Mouse (Mus musculus) midbrain, embryonic 12.5 days (tissue): ENCODE measurements around the gene Irak2. TPM values are rescaled to one million over a fixed set of nuclear protein-coding genes. Genes with fewer than 3 reads are reported as not detected.

ENCODE experiments used
- ATAC-seq: fragments of 200-750 bp; cut with Nextera tagmentation; 2 replicates; pipeline ENCODE4 v1.8.0; 2017; ENCODE audit warnings: low read depth, moderate TSS enrichment, moderate library complexity; ENCODE audit not compliant: low FRiP score
- H3K27ac ChIP-seq: fragments of 300-500 bp; sonication (generic); replicated peaks from 2 replicates; pipeline ENCODE4 v1.5.1; 2016; ENCODE audit warnings: mild to moderate bottlenecking
- H3K27me3 ChIP-seq: fragments of 300-500 bp; sonication (generic); 2 replicates; pipeline ENCODE4 v1.6.1; 2016; ENCODE audit warnings: mild to moderate bottlenecking
- H3K36me3 ChIP-seq: fragments of 300-500 bp; sonication (generic); 2 replicates; pipeline ENCODE4 v1.6.1; 2016
- H3K4me1 ChIP-seq: fragments of 300-500 bp; sonication (generic); 2 replicates; pipeline ENCODE4 v1.6.1; 2016
- H3K4me2 ChIP-seq: fragments of 300-500 bp; sonication (generic); replicated peaks from 2 replicates; pipeline ENCODE4 v1.6.1; 2016; ENCODE audit warnings: mild to moderate bottlenecking, moderate library complexity
- H3K4me3 ChIP-seq: fragments of 300-500 bp; sonication (generic); 2 replicates; pipeline ENCODE4 v1.5.1; 2016; ENCODE audit warnings: mild to moderate bottlenecking
- H3K9ac ChIP-seq: fragments of 300-500 bp; sonication (generic); replicated peaks from 2 replicates; pipeline ENCODE4 v1.6.1; 2016; ENCODE audit warnings: mild to moderate bottlenecking, moderate library complexity
- H3K9me3 ChIP-seq: fragments of 300-500 bp; sonication (generic); 2 replicates; pipeline ENCODE4 v1.6.1; 2016; ENCODE audit warnings: mild to moderate bottlenecking
- WGBS: fragments of 180-500 bp; shearing (Covaris S2); methylation state at CpG from one replicate; pipeline ENCODE4 v1.1.7; 2016; 5-methylcytosine and 5-hydroxymethylcytosine counted together
- polyA plus RNA-seq: library from polyadenylated mRNA; unstranded; fragments of >200 nt; fragmentation: Nextera tagmentation; extraction: Ambion mirVana; gene quantifications from 2 replicates; pipeline ENCODE4 v1.2.1, GENCODE M21; 2016

The Irak2 gene
- polyA plus RNA-seq, 1 experiment from 2014 or later: 2.3 TPM

GRCm38 (mm10) chr6:113612258-113612969, 25.9 kb upstream of the Irak2 start:
- no peak overlapping the region for H3K4me3 ChIP-seq
- H3K27ac ChIP-seq: no peak overlapping the region
- ATAC-seq: no peak
- H3K27me3 ChIP-seq: no peaks in the 10 kb centered on the region
- no peaks in the 10 kb centered on the region for H3K9me3 ChIP-seq
- 93% methylated on average over 8 of the region's 8 CpGs for WGBS
- peaks cover 49% of the 10 kb centered on the region for H3K36me3 ChIP-seq
- no peak overlapping the region for H3K9ac ChIP-seq
- H3K4me2 ChIP-seq: no peak overlapping the region
- no peaks in the 10 kb centered on the region for H3K4me1 ChIP-seq

DNA sequence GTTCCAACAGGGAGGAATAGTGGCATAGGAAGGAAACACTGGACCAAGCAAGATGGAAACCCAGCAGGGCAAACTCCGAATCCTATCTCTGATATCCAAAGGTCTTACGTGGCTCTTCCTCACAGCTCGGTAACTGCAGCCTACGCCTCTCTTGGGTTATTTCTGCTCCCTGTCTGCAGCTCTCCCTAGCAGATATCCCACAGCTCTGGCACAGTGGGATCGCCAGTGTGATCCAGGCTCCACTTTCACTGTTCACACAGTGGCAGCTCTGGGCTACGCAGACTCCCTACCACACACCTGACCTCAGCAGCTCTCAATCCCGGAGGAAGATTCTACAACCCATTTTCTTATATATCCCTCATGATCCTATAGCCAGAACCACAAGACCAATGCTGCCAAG, 24.1 kb upstream of the Irak2 start:
- H3K27ac ChIP-seq: no peak overlapping the region
- peaks cover 55% of the 10 kb centered on the region for H3K36me3 ChIP-seq
- no peaks in the 10 kb centered on the region for H3K4me1 ChIP-seq
- 99% methylated on average over 7 of the region's 7 CpGs for WGBS
- H3K9ac ChIP-seq: no peak overlapping the region
- H3K9me3 ChIP-seq: no peaks in the 10 kb centered on the region
- H3K4me2 ChIP-seq: no peak overlapping the region
- H3K27me3 ChIP-seq: no peaks in the 10 kb centered on the region
- no peak overlapping the region for H3K4me3 ChIP-seq
- ATAC-seq: no peak

DNA sequence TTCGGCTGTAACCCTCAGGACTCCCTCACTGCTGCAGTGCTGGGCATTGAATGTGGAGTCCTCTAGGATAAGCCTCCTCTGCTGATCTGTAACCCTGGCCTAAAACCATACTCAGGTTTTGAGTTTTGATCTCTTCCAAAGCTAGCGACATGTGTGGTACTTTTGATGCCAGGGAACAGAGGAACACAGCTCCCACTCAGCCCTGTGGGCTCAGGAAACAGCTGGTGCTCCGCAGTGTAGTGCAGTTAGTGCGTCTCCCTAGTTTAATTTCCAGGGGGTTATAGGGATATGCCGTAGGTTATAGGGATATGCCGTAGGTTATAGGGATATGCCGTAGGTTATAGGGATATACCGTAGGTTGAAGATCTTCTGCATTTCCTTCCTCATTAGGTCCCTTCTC, 23.3 kb upstream of the Irak2 start:
- no peaks in the 10 kb centered on the region for H3K9me3 ChIP-seq
- no peaks in the 10 kb centered on the region for H3K27me3 ChIP-seq
- WGBS: 97% methylated on average over 8 of the region's 8 CpGs
- no peak overlapping the region for H3K9ac ChIP-seq
- H3K27ac ChIP-seq: no peak overlapping the region
- H3K4me2 ChIP-seq: no peak overlapping the region
- no peak for ATAC-seq
- no peaks in the 10 kb centered on the region for H3K4me1 ChIP-seq
- peaks cover 55% of the 10 kb centered on the region for H3K36me3 ChIP-seq
- no peak overlapping the region for H3K4me3 ChIP-seq

DNA sequence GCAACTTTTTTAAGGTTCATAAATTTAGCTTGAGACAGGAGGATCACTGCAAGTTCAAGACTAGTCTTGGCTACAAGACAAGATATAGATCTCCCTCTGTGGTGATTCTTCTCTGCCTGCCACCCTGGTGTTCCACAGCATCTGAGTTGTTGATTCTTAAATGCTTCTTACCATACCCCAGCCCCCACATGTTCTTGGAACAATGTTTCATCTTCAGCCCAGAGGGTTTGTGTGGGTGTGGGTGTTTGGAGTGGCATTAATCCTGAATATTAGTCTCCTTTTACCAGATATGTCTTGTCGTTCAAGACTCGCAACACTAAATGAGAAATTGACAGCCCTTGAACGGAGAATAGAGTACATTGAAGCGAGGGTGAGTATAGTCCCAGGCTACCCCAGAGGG, 22.8 kb upstream of the Irak2 start:
- H3K27ac ChIP-seq: no peak overlapping the region
- WGBS: 97% methylated on average over 4 of the region's 4 CpGs
- no peaks in the 10 kb centered on the region for H3K27me3 ChIP-seq
- H3K4me2 ChIP-seq: no peak overlapping the region
- peaks cover 55% of the 10 kb centered on the region for H3K36me3 ChIP-seq
- ATAC-seq: no peak
- no peaks in the 10 kb centered on the region for H3K9me3 ChIP-seq
- no peak overlapping the region for H3K9ac ChIP-seq
- H3K4me3 ChIP-seq: no peak overlapping the region
- no peaks in the 10 kb centered on the region for H3K4me1 ChIP-seq

- Histone ChIP-seq H3K36me3 (peaks cover 15% of the 10 kb centered on the region), H3K9ac (no peak overlapping the region), H3K27ac (no peak overlapping the region), H3K4me3 (peak overlapping the region; percentile 72), H3K4me2 (peak overlapping the region; percentile 78), H3K27me3 (no peaks in the 10 kb centered on the region), H3K4me1 (peaks cover 20% of the 10 kb centered on the region), H3K9me3 (no peaks in the 10 kb centered on the region)
- 72% methylated on average over 5 of the region's 5 CpGs for WGBS
- peak; percentile 25 for ATAC-seq
These were observed 14.9 kb upstream of the Irak2 start for GRCm38 (mm10) chr6:113623386-113623785.

DNA sequence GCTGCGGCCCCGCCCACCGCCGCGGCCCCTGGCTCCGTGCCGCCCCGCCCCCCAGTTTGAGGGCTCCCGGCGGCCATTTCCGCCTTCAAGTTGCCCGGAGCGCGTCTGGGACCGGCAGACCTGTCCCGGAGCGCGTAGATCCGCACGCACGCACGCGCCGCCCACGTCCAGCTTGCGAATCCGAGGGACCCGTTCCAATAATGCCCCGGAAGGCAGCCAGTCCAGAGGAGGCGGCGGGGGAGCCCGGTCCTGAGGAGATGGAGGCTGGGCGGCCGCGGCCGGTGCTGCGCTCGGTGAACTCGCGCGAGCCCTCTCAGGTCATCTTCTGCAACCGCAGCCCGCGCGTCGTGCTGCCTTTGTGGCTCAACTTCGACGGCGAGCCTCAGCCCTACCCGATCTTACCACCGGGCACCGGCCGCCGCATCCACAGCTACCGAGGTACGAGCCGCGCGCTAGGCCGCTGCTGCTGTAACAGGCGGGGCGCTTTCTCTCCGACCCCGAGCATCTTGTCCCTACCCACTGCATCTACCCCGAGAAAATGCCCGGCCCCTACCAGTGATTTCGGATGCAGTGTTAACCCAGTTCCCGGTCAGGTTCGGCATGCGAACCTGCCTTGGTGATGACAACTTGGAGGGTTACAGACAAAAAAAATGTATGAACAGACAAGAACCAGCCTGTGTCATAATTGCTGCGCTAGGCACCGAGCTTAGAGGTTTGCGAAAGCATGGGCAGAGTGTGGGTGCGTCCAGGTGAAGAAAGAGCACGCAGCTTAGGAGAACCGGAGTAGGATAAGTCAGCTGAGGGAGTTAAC, 14.1 kb upstream of the Irak2 start, which contains the start of gene Vhl:
Gene Vhl (plus strand): TSS at position 19 of the 811 bp plus-strand sequence.
- Histone ChIP-seq H3K4me3 (peak within 1 kb of the TSS; percentile 72), H3K4me1 (peaks cover 20% of the 10 kb centered on the region), H3K36me3 (peaks cover 18% of the 10 kb centered on the region), H3K9me3 (no peaks in the 10 kb centered on the region), H3K9ac (peak within 1 kb of the TSS; percentile 81), H3K27me3 (no peaks in the 10 kb centered on the region), H3K4me2 (peak within 1 kb of the TSS; percentile 78), H3K27ac (peak within 1 kb of the TSS; percentile 88)
- ATAC-seq: peak; percentile 95
- WGBS: under 1% methylated on average over 63 of the region's 76 CpGs

GRCm38 (mm10) chr6:113624989-113625770, 13.1 kb upstream of the Irak2 start:
- no peak for ATAC-seq
- H3K27ac ChIP-seq: no peak overlapping the region

GRCm38 (mm10) chr6:113630322-113630721, 7.9 kb upstream of the Irak2 start:
- Histone ChIP-seq H3K9me3 (no peaks in the 10 kb centered on the region), H3K36me3 (peaks cover 63% of the 10 kb centered on the region), H3K27me3 (no peaks in the 10 kb centered on the region), H3K4me1 (peaks cover 11% of the 10 kb centered on the region), H3K9ac (no peak overlapping the region), H3K4me3 (no peak overlapping the region), H3K27ac (no peak overlapping the region), H3K4me2 (no peak overlapping the region)
- 85% methylated on average over 5 of the region's 5 CpGs for WGBS
- ATAC-seq: no peak

More at GRCm38 (mm10) chr6:113624989-113625770, 13.1 kb upstream of the Irak2 start:
- 53% methylated on average over 5 of the region's 5 CpGs for WGBS
- Histone ChIP-seq H3K4me2 (peak overlapping the region; percentile 78), H3K4me1 (peaks cover 20% of the 10 kb centered on the region), H3K27me3 (no peaks in the 10 kb centered on the region), H3K9me3 (no peaks in the 10 kb centered on the region), H3K4me3 (peak overlapping the region; percentile 72), H3K9ac (peak overlapping the region; percentile 81), H3K36me3 (peaks cover 29% of the 10 kb centered on the region)

DNA sequence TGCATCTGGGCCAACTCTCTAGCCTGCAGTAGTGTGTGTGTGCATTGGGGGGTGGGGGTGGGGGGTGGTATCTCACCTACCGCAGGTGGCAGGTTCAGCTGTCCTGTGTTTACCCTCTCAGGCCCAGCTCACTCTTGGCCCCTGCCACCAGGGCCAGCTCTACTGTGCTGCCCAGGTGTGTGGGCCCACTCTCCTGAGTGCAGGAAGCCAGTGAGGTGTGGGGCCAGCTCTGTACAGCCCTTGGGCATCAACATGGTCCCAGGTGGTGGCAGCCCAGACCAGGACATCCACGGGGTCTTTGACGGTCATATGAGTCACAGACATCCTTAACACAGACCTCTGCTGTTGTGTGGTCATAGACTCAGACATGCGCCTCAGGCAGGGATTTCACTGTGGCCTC, 5.4 kb upstream of the Irak2 start:
- H3K9ac ChIP-seq: no peak overlapping the region
- no peaks in the 10 kb centered on the region for H3K27me3 ChIP-seq
- no peak overlapping the region for H3K4me2 ChIP-seq
- H3K27ac ChIP-seq: no peak overlapping the region
- no peaks in the 10 kb centered on the region for H3K9me3 ChIP-seq
- no peak for ATAC-seq
- H3K36me3 ChIP-seq: peaks cover 53% of the 10 kb centered on the region
- WGBS: 95% methylated on average over 4 of the region's 4 CpGs
- H3K4me3 ChIP-seq: no peak overlapping the region
- H3K4me1 ChIP-seq: no peaks in the 10 kb centered on the region

GRCm38 (mm10) chr6:113639201-113639600, 934 bp downstream of the Irak2 start:
- Histone ChIP-seq H3K27me3 (no peaks in the 10 kb centered on the region; the same call in 1 of the 2 replicates), H3K27ac (no peak overlapping the region), H3K36me3 (no peaks in the 10 kb centered on the region), H3K4me2 (no peak overlapping the region), H3K9ac (no peak overlapping the region), H3K9me3 (no peaks in the 10 kb centered on the region), H3K4me1 (no peaks in the 10 kb centered on the region), H3K4me3 (no peak overlapping the region)
- ATAC-seq: no peak
- WGBS: 79% methylated on average over 4 of the region's 4 CpGs

- Histone ChIP-seq H3K36me3 (no peaks in the 10 kb centered on the region), H3K27ac (no peak overlapping the region), H3K9ac (no peak overlapping the region), H3K4me2 (no peak overlapping the region), H3K4me1 (no peaks in the 10 kb centered on the region), H3K4me3 (no peak overlapping the region), H3K9me3 (no peaks in the 10 kb centered on the region), H3K27me3 (no peaks in the 10 kb centered on the region; the same call in 1 of the 2 replicates)
- no peak for ATAC-seq
- WGBS: 89% methylated on average over 8 of the region's 8 CpGs
These were observed 4.3 kb downstream of the Irak2 start for GRCm38 (mm10) chr6:113642605-113643004.

DNA sequence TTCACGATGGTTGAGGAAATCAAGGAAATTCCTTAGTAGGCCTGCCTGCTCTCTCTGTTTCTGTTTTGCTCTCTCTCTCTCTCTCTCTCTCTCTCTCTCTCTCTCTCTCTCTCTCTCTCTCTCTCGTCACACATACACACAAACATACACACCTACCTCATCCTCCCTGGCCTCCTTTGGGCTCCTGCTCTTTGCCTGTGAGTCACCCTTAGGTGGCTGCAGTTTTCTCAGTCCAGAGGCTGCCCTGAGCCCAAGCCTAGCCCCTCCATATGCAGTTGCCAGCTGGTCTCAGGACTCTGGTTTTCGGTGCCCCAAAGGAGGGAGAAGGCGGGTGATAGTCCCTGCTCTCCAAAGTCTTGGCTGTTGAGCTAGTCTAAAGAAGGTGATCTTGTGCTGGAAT, 4.8 kb downstream of the Irak2 start:
- ATAC-seq: no peak
- H3K4me3 ChIP-seq: no peak overlapping the region
- H3K27me3 ChIP-seq: no peaks in the 10 kb centered on the region; the same call in 1 of the 2 replicates
- H3K36me3 ChIP-seq: no peaks in the 10 kb centered on the region
- no peaks in the 10 kb centered on the region for H3K9me3 ChIP-seq
- H3K27ac ChIP-seq: no peak overlapping the region
- no peak overlapping the region for H3K9ac ChIP-seq
- H3K4me2 ChIP-seq: no peak overlapping the region
- 84% methylated on average over 4 of the region's 4 CpGs for WGBS
- no peaks in the 10 kb centered on the region for H3K4me1 ChIP-seq
